Mouse (Mus musculus) heart, postnatal 10 days (tissue): Measurements from ENCODE around the gene Ano2. TPM values are rescaled to one million over a fixed set of nuclear protein-coding genes. Genes with fewer than 3 reads are reported as not detected.
A peak's percentile ranks its signal among the peaks of the same experiment; 100 is the strongest.

Source experiments
- DNase-seq, 2 experiments: peaks; one replicate each; pipeline ENCODE4 v3.0.0; 2021
- intact Hi-C: fragments of 180-260 bp; cut with DNase I; formaldehyde crosslinking; loops from one replicate; pipeline ENCODE4 v1.15.1; 2025
- total RNA-seq, 2 experiments: library from RNA; stranded (reverse); gene quantifications; 2 replicates each; pipeline ENCODE4 v1.2.3; 2021

Gene Ano2
- total RNA-seq, 2 experiments from 2014 or later: not detected

GRCm38 (mm10) chr6:125878671-125879070 is 188.5 kb downstream of the Ano2 start:
- intact Hi-C loops: no loop called here
- no peak for DNase-seq

GRCm38 (mm10) chr6:125879306-125879705 is 189.1 kb downstream of the Ano2 start:
- no peak for DNase-seq
- intact Hi-C loops: no loop called here

- intact Hi-C loops: no loop called here
- no peak for DNase-seq
Measured at GRCm38 (mm10) chr6:125888596-125888995, 198.4 kb downstream of the Ano2 start.

GRCm38 (mm10) chr6:125894340-125894739 is 204.1 kb downstream of the Ano2 start:
- intact Hi-C loops: no loop called here
- DNase-seq: no peak

GRCm38 (mm10) chr6:125914446-125914845 is 224.2 kb downstream of the Ano2 start:
- intact Hi-C loops: no loop called here
- DNase-seq: no peak

GRCm38 (mm10) chr6:125922746-125923145 is 232.5 kb downstream of the Ano2 start:
- intact Hi-C loops: no loop called here
- DNase-seq: no peak

GRCm38 (mm10) chr6:125924979-125925378 is 234.8 kb downstream of the Ano2 start:
- intact Hi-C loops: no loop called here
- DNase-seq: no peak

- intact Hi-C loops: no loop called here
- DNase-seq: no peak
Measured at GRCm38 (mm10) chr6:125925861-125926260, 235.6 kb downstream of the Ano2 start.

GRCm38 (mm10) chr6:125931926-125932325 is 241.7 kb downstream of the Ano2 start:
- intact Hi-C loops: no loop called here
- no peak for DNase-seq

GRCm38 (mm10) chr6:125954965-125955364 is 264.7 kb downstream of the Ano2 start:
- intact Hi-C loops: loop anchor here (1.0 to 10.0 kb wide), 4 partner anchors 197 to 450 kb away; no protein-coding TSS in a partner anchor
- peak; percentile 33 to 54 for DNase-seq

GRCm38 (mm10) chr6:125973551-125973950 is 283.3 kb downstream of the Ano2 start:
- intact Hi-C loops: no loop called here
- DNase-seq: no peak

- DNase-seq: no peak
- intact Hi-C loops: no loop called here
Measured at GRCm38 (mm10) chr6:125975788-125976465, 285.7 kb downstream of the Ano2 start.

- intact Hi-C loops: no loop called here
- no peak for DNase-seq
Measured at GRCm38 (mm10) chr6:125979601-125980000, 289.4 kb downstream of the Ano2 start.

GRCm38 (mm10) chr6:125984050-125984449 is 293.8 kb downstream of the Ano2 start:
- no peak for DNase-seq

GRCm38 (mm10) chr6:125992731-125993130 is 302.5 kb downstream of the Ano2 start:
- peak; percentile 25 to 29 for DNase-seq
- intact Hi-C loops: no loop called here

More at GRCm38 (mm10) chr6:125984050-125984449, 293.8 kb downstream of the Ano2 start:
- intact Hi-C loops: no loop called here

GRCm38 (mm10) chr6:126001797-126002196 is 311.6 kb downstream of the Ano2 start:
- no peak for DNase-seq
- intact Hi-C loops: loop anchor here (5.0 kb wide), 2 partner anchors 36 to 166 kb away; partner anchors contain the start of gene Ntf3

GRCm38 (mm10) chr6:126003002-126003742 is 313.0 kb downstream of the Ano2 start:
- peak in 1 of 2 experiments; percentile 15 for DNase-seq

GRCm38 (mm10) chr6:126006647-126007046 is 316.4 kb downstream of the Ano2 start:
- intact Hi-C loops: no loop called here

More at GRCm38 (mm10) chr6:126003002-126003742, 313.0 kb downstream of the Ano2 start:
- intact Hi-C loops: loop anchor here (5.0 kb wide), 2 partner anchors 34 to 164 kb away; partner anchors contain the start of gene Ntf3

GRCm38 (mm10) chr6:126009083-126009482 is 318.9 kb downstream of the Ano2 start:
- intact Hi-C loops: no loop called here
- peak in 1 of 2 experiments; percentile 37 for DNase-seq

More at GRCm38 (mm10) chr6:126006647-126007046, 316.4 kb downstream of the Ano2 start:
- no peak for DNase-seq

GRCm38 (mm10) chr6:126016991-126017390 is 326.8 kb downstream of the Ano2 start:
- intact Hi-C loops: no loop called here
- no peak for DNase-seq

GRCm38 (mm10) chr6:126018411-126018810 is 328.2 kb downstream of the Ano2 start:
- no peak for DNase-seq

More at GRCm38 (mm10) chr6:126018411-126018810, 328.2 kb downstream of the Ano2 start:
- intact Hi-C loops: no loop called here
